Mouse (Mus musculus): ENCODE measurements around the gene Pilrb2.

The Pilrb2 gene

GRCm38 (mm10) chr5:137833500-137833899, 38.1 kb downstream of the Pilrb2 start:
- DNase-seq (ENCODE audit: low spot score in 2 of 2), result no peak

DNA sequence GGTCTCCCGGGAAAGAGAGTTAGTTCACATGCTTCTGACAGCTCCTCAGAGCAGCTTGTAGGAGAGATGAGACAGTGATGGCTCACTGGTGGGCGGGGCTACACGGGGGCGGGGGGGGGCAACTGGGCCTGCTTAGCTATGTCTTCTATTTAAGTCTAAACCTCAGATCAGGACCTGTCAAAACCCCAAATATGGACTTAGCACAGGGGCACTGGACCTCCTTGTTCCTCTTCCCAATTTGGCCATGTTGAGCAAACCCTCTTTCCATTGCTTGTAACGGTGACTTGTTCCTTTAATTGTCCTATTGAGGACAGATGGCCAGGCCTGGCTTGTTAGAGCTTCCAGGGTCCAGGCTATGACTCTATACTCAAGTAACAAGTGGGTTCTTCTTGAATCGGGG, 40.1 kb downstream of the Pilrb2 start:
- no peak for DNase-seq (ENCODE audit: low spot score in 2 of 2)

GRCm38 (mm10) chr5:137831106-137831505, 40.5 kb downstream of the Pilrb2 start:
- no peak for DNase-seq (ENCODE audit: low spot score in 2 of 2)

DNA sequence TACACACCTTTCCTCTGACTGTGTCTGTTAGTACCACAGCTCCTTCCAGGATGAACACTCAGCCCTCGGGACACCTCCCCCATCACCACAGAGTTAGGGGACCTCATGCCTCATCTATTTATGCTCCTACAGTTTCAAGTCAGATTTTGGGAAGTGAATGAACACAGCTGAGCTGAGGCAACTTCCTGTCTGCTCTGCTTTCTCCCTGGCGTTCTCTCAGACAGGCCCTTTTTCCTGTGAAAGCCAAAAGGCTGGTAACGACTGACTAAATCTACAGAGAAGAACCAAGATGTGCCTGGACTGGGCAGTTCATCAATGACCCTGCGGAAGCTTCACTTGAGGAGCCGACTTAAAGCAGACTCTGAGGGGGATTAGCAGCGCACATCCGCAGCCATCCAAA, 41.4 kb downstream of the Pilrb2 start:
- DNase-seq (ENCODE audit: low spot score in 2 of 2), result peak in 1 of 2 experiments; percentile 13

DNA sequence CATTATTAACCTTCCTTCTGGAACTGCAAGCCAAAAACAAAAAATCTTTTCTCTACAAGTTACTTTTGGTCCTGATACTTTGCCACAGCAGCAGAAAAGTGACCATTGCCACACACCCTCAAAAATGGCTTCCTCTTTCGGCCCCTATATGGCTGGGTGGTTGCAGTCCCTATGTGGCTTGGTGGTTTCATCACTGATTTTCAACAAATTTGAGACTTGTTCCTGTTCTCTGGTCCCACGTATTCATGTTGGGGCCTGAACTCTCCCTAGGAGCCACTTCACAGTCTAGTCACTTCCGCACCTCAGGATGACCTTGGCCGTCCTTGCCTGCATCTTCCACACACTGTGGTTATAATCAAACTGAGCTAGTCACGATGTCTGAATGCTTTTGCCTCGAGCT, 42.9 kb downstream of the Pilrb2 start:
- DNase-seq (ENCODE audit: low spot score in 2 of 2), result no peak

GRCm38 (mm10) chr5:137826421-137826820, 45.2 kb downstream of the Pilrb2 start:
- DNase-seq (ENCODE audit: low spot score in 2 of 2), result no peak

DNA sequence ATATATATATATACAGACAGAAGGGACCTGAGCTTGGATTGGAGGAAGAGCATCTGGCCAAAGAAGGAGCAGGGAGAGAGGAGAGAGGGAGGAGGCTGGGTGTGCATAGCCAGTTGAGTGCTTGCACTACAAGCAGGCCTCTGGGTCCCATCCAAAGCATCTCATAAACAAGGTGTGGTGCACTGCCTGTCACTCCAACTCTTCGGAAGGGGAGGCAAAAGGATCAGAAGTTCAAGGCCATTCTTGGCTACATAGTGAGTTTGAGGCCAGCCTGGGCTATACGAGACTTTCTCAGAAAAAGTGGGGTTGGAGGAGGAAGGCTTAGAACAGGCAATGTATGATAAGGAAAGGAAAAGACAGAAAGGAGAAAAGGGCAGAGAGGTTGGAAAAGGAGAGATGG, 45.6 kb downstream of the Pilrb2 start:
- DNase-seq (ENCODE audit: low spot score in 2 of 2), result no peak

DNA sequence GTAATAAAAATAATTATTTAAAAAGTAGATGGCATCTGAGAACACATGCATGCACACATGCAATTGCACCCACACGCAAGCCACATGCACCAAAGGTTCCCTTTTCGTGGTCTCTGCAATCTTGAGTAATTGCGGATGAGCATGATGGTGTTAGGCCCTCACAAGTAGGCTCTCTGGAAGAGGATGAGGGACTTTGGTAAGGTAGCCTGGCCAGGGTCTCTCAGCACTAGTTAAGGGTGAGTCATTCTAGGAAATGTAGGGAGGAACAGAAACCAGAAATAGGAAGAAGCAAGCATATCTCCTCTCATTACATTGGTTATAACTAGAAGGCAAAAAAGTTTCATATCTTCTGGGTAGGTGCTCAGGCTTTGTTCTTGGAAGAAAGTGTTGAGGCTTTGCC, 46.6 kb downstream of the Pilrb2 start:
- DNase-seq (ENCODE audit: low spot score in 2 of 2), result no peak

GRCm38 (mm10) chr5:137823455-137824045, 48.1 kb downstream of the Pilrb2 start:
- no peak for DNase-seq (ENCODE audit: low spot score in 2 of 2)

GRCm38 (mm10) chr5:137822602-137823001, 49.0 kb downstream of the Pilrb2 start:
- no peak for DNase-seq (ENCODE audit: low spot score in 2 of 2)

- no peak for DNase-seq (ENCODE audit: low spot score in 2 of 2)
These were observed 49.5 kb downstream of the Pilrb2 start for GRCm38 (mm10) chr5:137822126-137822525.

DNA sequence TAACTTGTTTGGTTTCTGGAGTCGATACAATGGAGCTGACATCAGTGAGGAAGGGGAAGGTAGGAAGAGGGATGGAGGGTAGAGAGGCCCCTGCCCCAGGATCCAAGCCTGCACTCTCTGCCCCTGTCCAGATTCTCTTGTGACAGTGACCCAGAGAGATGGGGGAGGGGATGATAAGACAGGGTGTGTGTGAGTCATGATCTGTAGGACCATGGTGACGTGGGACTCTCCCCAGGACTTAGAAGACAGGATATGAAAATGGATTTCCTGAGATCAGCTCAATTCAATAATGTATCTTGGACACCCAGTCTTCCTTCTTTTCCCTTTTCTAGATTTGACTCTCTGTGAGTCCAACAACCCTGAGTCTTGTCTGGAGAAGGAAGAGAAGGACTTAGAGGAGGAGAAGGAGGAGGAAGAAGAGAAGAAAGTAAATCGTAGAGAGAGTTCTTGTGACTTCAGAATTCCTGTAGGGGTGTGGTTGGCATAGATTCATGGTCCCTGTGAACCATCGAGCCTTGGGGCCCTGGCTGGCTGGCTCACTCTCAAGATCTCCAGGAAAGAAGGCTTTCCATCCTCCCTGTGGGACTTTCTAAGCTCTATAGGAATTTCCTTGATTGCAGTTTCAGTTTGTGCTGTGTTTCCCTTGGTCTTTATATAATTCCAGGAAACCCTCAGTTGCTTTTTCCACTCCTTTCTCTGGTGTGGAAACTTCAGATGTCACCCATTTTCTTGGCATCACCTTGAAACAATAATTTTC, 54.0 kb downstream of the Pilrb2 start:
- DNase-seq (ENCODE audit: low spot score in 2 of 2), result no peak
